Mouse (Mus musculus): ENCODE measurements at regions not wholly inside any gene's neighbourhood (a gene's known extent, or its start where the extent isn't known, plus 50 kb on each side); places are given as distances from the start of the nearest gene placed in this dataset.

DNA sequence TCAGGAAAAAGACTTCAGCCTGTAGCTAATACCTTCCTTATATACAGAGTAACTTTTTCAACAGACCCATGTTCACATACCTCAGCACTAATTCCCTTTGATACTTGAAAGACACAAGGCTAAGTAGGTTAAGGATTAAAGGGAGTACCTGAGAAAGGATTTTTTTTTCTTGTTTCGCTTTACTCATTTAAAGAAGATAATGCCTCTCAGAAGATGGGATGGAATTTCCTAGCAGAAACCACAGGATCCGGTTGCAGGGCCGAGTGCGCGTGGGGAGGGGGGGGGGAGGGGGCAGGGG is 114.0 kb upstream of the Cpsf6 start:
- Histone ChIP-seq H3K27ac (ENCODE audit: insufficient read depth, low read length) (no peak overlapping the region), H3K4me3 (ENCODE audit: insufficient read depth, low read length) (no peak overlapping the region), H3K4me1 (ENCODE audit: control insufficient read depth, insufficient read depth, low read length) (no peaks in the 10 kb centered on the region)
- TF ChIP-seq POLR2A (IDR thresholded peaks at IDR 0.05; ENCODE audit: low read depth, low read length) (no peak), CTCF (IDR thresholded peaks at IDR 0.05; ENCODE audit: borderline replicate concordance, insufficient read depth, low read length) (no peak)

- Histone ChIP-seq H3K4me1 (ENCODE audit: control insufficient read depth, insufficient read depth, low read length) (no peaks in the 10 kb centered on the region), H3K27ac (ENCODE audit: insufficient read depth, low read length) (no peak overlapping the region), H3K4me3 (ENCODE audit: insufficient read depth, low read length) (no peak overlapping the region)
- TF ChIP-seq CTCF (IDR thresholded peaks at IDR 0.05; ENCODE audit: borderline replicate concordance, insufficient read depth, low read length) (no peak), POLR2A (IDR thresholded peaks at IDR 0.05; ENCODE audit: low read depth, low read length) (no peak)
Observed at GRCm38 (mm10) chr10:117493091-117493823, 113.4 kb upstream of the Cpsf6 start.

GRCm38 (mm10) chr10:117492391-117492990 is 112.7 kb upstream of the Cpsf6 start:
- Histone ChIP-seq H3K4me1 (ENCODE audit: control insufficient read depth, insufficient read depth, low read length) (no peaks in the 10 kb centered on the region), H3K27ac (ENCODE audit: insufficient read depth, low read length) (no peak overlapping the region), H3K4me3 (ENCODE audit: insufficient read depth, low read length) (no peak overlapping the region)
- TF ChIP-seq POLR2A (IDR thresholded peaks at IDR 0.05; ENCODE audit: low read depth, low read length) (no peak), CTCF (IDR thresholded peaks at IDR 0.05; ENCODE audit: borderline replicate concordance, insufficient read depth, low read length) (no peak)

- no peaks in the 10 kb centered on the region for H3K4me1 ChIP-seq (ENCODE audit: control insufficient read depth, insufficient read depth, low read length)
- H3K4me3 ChIP-seq (ENCODE audit: insufficient read depth, low read length), result no peak overlapping the region
- TF ChIP-seq POLR2A (IDR thresholded peaks at IDR 0.05; ENCODE audit: low read depth, low read length), result no peak
- TF ChIP-seq CTCF (IDR thresholded peaks at IDR 0.05; ENCODE audit: borderline replicate concordance, insufficient read depth, low read length), result no peak
- no peak overlapping the region for H3K27ac ChIP-seq (ENCODE audit: insufficient read depth, low read length)
Observed at GRCm38 (mm10) chr10:117491711-117492110, 111.9 kb upstream of the Cpsf6 start.

GRCm38 (mm10) chr10:117490851-117491595 is 111.2 kb upstream of the Cpsf6 start:
- Histone ChIP-seq H3K4me3 (ENCODE audit: insufficient read depth, low read length) (no peak overlapping the region), H3K4me1 (ENCODE audit: control insufficient read depth, insufficient read depth, low read length) (no peaks in the 10 kb centered on the region), H3K27ac (ENCODE audit: insufficient read depth, low read length) (no peak overlapping the region)
- TF ChIP-seq POLR2A (IDR thresholded peaks at IDR 0.05; ENCODE audit: low read depth, low read length) (no peak), CTCF (IDR thresholded peaks at IDR 0.05; ENCODE audit: borderline replicate concordance, insufficient read depth, low read length) (no peak)

- Histone ChIP-seq H3K4me3 (ENCODE audit: insufficient read depth, low read length) (no peak overlapping the region), H3K4me1 (ENCODE audit: control insufficient read depth, insufficient read depth, low read length) (no peaks in the 10 kb centered on the region), H3K27ac (ENCODE audit: insufficient read depth, low read length) (no peak overlapping the region)
- no peak for TF ChIP-seq CTCF (IDR thresholded peaks at IDR 0.05; ENCODE audit: borderline replicate concordance, insufficient read depth, low read length)
- TF ChIP-seq POLR2A (IDR thresholded peaks at IDR 0.05; ENCODE audit: low read depth, low read length), result no peak
Observed at GRCm38 (mm10) chr10:117483091-117483600, 103.3 kb upstream of the Cpsf6 start.

GRCm38 (mm10) chr10:117482361-117482760 is 102.5 kb upstream of the Cpsf6 start:
- Histone ChIP-seq H3K4me1 (ENCODE audit: control insufficient read depth, insufficient read depth, low read length) (no peaks in the 10 kb centered on the region), H3K27ac (ENCODE audit: insufficient read depth, low read length) (no peak overlapping the region), H3K4me3 (ENCODE audit: insufficient read depth, low read length) (no peak overlapping the region)
- TF ChIP-seq POLR2A (IDR thresholded peaks at IDR 0.05; ENCODE audit: low read depth, low read length) (no peak), CTCF (IDR thresholded peaks at IDR 0.05; ENCODE audit: borderline replicate concordance, insufficient read depth, low read length) (no peak)

DNA sequence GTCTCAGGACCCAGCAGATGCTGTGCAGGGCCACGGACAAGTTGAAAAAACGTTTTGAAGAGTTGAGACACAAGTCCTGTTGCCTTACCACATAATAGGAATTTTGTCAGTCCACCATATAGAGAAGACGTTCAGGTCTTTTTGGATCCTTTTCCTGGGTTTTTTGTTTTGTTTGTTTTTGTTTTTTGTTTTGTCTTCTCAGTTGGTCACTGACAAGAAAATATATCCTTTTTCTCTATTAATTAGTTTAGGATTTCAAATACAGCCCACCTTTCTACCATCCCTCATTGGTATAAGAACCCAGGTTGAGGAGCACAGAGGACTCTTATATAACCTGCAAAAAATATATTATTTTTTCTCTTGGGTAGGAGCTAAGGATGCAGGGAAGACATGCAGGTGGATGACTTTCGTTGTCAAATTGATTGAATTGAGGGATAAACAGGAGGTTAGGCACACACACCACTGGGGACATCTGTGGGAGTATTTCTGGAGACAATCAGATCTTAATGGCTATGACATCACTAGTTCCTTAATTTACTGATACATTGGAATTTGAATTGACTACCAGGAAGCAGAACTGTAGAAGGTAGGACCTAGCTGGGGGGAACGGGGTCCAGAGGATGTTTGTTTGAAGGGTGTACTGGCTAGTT is 101.7 kb upstream of the Cpsf6 start:
- H3K4me3 ChIP-seq (ENCODE audit: insufficient read depth, low read length), result no peak overlapping the region
- H3K27ac ChIP-seq (ENCODE audit: insufficient read depth, low read length), result no peak overlapping the region
- no peak for TF ChIP-seq CTCF (IDR thresholded peaks at IDR 0.05; ENCODE audit: borderline replicate concordance, insufficient read depth, low read length)
- no peak for TF ChIP-seq POLR2A (IDR thresholded peaks at IDR 0.05; ENCODE audit: low read depth, low read length)
- H3K4me1 ChIP-seq (ENCODE audit: control insufficient read depth, insufficient read depth, low read length), result no peaks in the 10 kb centered on the region

DNA sequence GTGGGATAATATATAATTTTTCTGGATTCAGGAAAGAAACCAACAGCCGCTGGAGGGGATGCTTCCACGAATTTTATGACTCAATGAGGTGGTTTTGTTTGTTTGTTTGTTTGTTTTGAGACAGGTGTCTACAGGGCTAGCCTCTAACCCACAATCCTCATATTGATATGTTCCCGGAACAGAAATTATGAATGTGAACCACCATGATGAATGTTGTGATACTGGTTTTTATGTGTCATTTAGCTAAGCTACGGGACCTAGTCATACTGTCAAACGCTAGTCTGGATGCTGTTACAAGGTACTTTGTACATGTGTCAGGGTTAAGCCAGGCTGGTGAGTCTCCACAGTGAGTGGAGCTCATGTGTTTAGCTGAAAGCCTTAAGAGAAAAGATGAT is 100.6 kb upstream of the Cpsf6 start:
- Histone ChIP-seq H3K27ac (ENCODE audit: insufficient read depth, low read length) (no peak overlapping the region), H3K4me1 (ENCODE audit: control insufficient read depth, insufficient read depth, low read length) (no peaks in the 10 kb centered on the region), H3K4me3 (ENCODE audit: insufficient read depth, low read length) (no peak overlapping the region)
- no peak for TF ChIP-seq CTCF (IDR thresholded peaks at IDR 0.05; ENCODE audit: borderline replicate concordance, insufficient read depth, low read length)
- TF ChIP-seq POLR2A (IDR thresholded peaks at IDR 0.05; ENCODE audit: low read depth, low read length), result no peak
